Mouse (Mus musculus) embryonic facial prominence, embryonic 10.5 days (tissue): Measurements from ENCODE around the gene Hhat. TPM values are rescaled to one million over a fixed set of nuclear protein-coding genes. Genes with fewer than 3 reads are reported as not detected.

Experiments
- DNase-seq: peaks from one replicate; pipeline ENCODE4 v3.0.0-alpha.2; 2017; ENCODE audit warnings: low spot score
- H3K27ac ChIP-seq: fragments of 300-500 bp; sonication (generic); replicated peaks from 2 replicates; pipeline ENCODE4 v1.5.1; 2016; ENCODE audit warnings: mild to moderate bottlenecking
- H3K27me3 ChIP-seq: fragments of 300-500 bp; sonication (generic); replicated peaks from 2 replicates; pipeline ENCODE4 v1.6.1; 2016; ENCODE audit warnings: low read depth, mild to moderate bottlenecking; ENCODE audit not compliant: poor library complexity, severe bottlenecking
- H3K36me3 ChIP-seq: fragments of 300-500 bp; sonication (generic); replicated peaks from 2 replicates; pipeline ENCODE4 v1.6.1; 2016; ENCODE audit warnings: mild to moderate bottlenecking, moderate library complexity
- H3K4me1 ChIP-seq: fragments of 300-500 bp; sonication (generic); 2 replicates; pipeline ENCODE4 v1.6.1; 2016
- H3K4me3 ChIP-seq: fragments of 300-500 bp; sonication (generic); 2 replicates; pipeline ENCODE4 v1.5.1; 2016; ENCODE audit warnings: mild to moderate bottlenecking, moderate library complexity
- H3K9me3 ChIP-seq: fragments of 300-500 bp; sonication (generic); 2 replicates; pipeline ENCODE4 v1.6.1; 2016; ENCODE audit warnings: mild to moderate bottlenecking
- WGBS: fragments of 180-500 bp; shearing (Covaris S2); methylation state at CpG from one replicate; pipeline ENCODE4 v1.1.7; 2016; 5-methylcytosine and 5-hydroxymethylcytosine counted together
- polyA plus RNA-seq: library from polyadenylated mRNA; unstranded; fragments of >200 nt; fragmentation: Nextera tagmentation; extraction: Ambion mirVana; gene quantifications from 2 replicates; pipeline ENCODE4 v1.2.1, GENCODE M21; 2016

The Hhat gene
- polyA plus RNA-seq, 1 experiment from 2014 or later, result 9.9 TPM

- no peak for DNase-seq
- Histone ChIP-seq H3K36me3 (no peaks in the 10 kb centered on the region), H3K9me3 (no peaks in the 10 kb centered on the region), H3K27me3 (no peaks in the 10 kb centered on the region), H3K4me1 (peaks cover 16% of the 10 kb centered on the region), H3K4me3 (no peak overlapping the region), H3K27ac (no peak overlapping the region)
- 64% methylated on average over 4 of the region's 4 CpGs for WGBS
Observed at GRCm38 (mm10) chr1:192449572-192450351, 321.3 kb downstream of the Hhat start.

GRCm38 (mm10) chr1:192448512-192448911 lies 322.5 kb downstream of the Hhat start:
- no peak for DNase-seq
- Histone ChIP-seq H3K9me3 (no peaks in the 10 kb centered on the region), H3K27ac (no peak overlapping the region), H3K4me1 (peaks cover 11% of the 10 kb centered on the region), H3K4me3 (no peak overlapping the region), H3K36me3 (no peaks in the 10 kb centered on the region), H3K27me3 (no peaks in the 10 kb centered on the region)
- 88% methylated on average over 1 of the region's 1 CpGs for WGBS

- Histone ChIP-seq H3K4me3 (no peak overlapping the region), H3K36me3 (no peaks in the 10 kb centered on the region), H3K9me3 (no peaks in the 10 kb centered on the region), H3K4me1 (peaks cover 11% of the 10 kb centered on the region), H3K27ac (no peak overlapping the region), H3K27me3 (no peaks in the 10 kb centered on the region)
- 54% methylated on average over 2 of the region's 2 CpGs for WGBS
- no peak for DNase-seq
Observed at GRCm38 (mm10) chr1:192447666-192448065, 323.4 kb downstream of the Hhat start.

Other genes starting within 250 kb of the Hhat start
- gene Sertad4, start 84.5 kb upstream of the Hhat start, polyA plus RNA-seq, result 23.6 and 33.4 TPM in 2 replicates